Mouse (Mus musculus) forebrain, postnatal 0 days (tissue): ENCODE measurements around the gene Ttc23. TPM values are rescaled to one million over a fixed set of nuclear protein-coding genes. Genes with fewer than 3 reads are reported as not detected.
A peak's percentile ranks its signal among the peaks of the same experiment; 100 is the strongest.

Experiments
- ATAC-seq: fragments of 200-750 bp; cut with Nextera tagmentation; 2 replicates; pipeline ENCODE4 v1.8.0; 2017; ENCODE audit warnings: mild to moderate bottlenecking, moderate library complexity
- DNase-seq: peaks from one replicate; pipeline ENCODE4 v3.0.0-alpha.2; 2015
- H3K27ac ChIP-seq: fragments of 300-500 bp; sonication (generic); 2 replicates; pipeline ENCODE4 v1.5.1; 2014; ENCODE audit warnings: low read depth, mild to moderate bottlenecking, antibody characterized with exemption, low read length, moderate library complexity, mixed read lengths
- H3K27me3 ChIP-seq: fragments of 300-500 bp; sonication (generic); 2 replicates; pipeline ENCODE4 v1.6.1; 2014; ENCODE audit warnings: mild to moderate bottlenecking, low read length, mixed read lengths; ENCODE audit not compliant: insufficient read depth
- H3K36me3 ChIP-seq: fragments of 300-500 bp; sonication (generic); 2 replicates; pipeline ENCODE4 v1.6.1; 2014; ENCODE audit warnings: mild to moderate bottlenecking, moderate library complexity; ENCODE audit not compliant: insufficient read depth
- H3K4me1 ChIP-seq: fragments of 300-500 bp; sonication (generic); 2 replicates; pipeline ENCODE4 v1.6.1; 2014; ENCODE audit warnings: antibody characterized with exemption; ENCODE audit not compliant: insufficient read depth
- H3K4me2 ChIP-seq: fragments of 300-500 bp; sonication (generic); 2 replicates; pipeline ENCODE4 v1.6.1; 2014; ENCODE audit warnings: low read depth, mild to moderate bottlenecking, moderate library complexity
- H3K4me3 ChIP-seq: fragments of 300-500 bp; sonication (generic); 2 replicates; pipeline ENCODE4 v1.5.1; 2014; ENCODE audit warnings: low read depth, low read length, mixed read lengths
- H3K9ac ChIP-seq: fragments of 300-500 bp; sonication (generic); 2 replicates; pipeline ENCODE4 v1.6.1; 2014; ENCODE audit warnings: mild to moderate bottlenecking
- H3K9me3 ChIP-seq: fragments of 300-500 bp; sonication (generic); 2 replicates; pipeline ENCODE4 v1.6.1; 2016; ENCODE audit warnings: low read length
- CTCF ChIP-seq: sonication (generic); IDR thresholded peaks from 2 replicates; pipeline ENCODE4 v1.5.1; 2016; ENCODE audit warnings: antibody characterized with exemption, control low read depth, low read depth
- WGBS: fragments of 180-500 bp; shearing (Covaris S2); extraction: QIAGEN DNeasy Blood & Tissue Kit; methylation state at CpG from one replicate; pipeline ENCODE4 v1.1.7; 2014; 5-methylcytosine and 5-hydroxymethylcytosine counted together
- polyA plus RNA-seq: library from polyadenylated mRNA; unstranded; fragments of >200 nt; fragmentation: Nextera tagmentation; extraction: Ambion mirVana; gene quantifications from 2 replicates; pipeline ENCODE4 v1.2.1, GENCODE M21; 2015
- total RNA-seq: library from RNA; depleted of rRNA; stranded (reverse); fragments of >200 nt; gene quantifications from 2 replicates; pipeline ENCODE4 v1.2.3, GENCODE M21; 2014

Ttc23 gene
- total and polyA plus RNA-seq, 2 experiments from 2014 or later, result 6.0 to 11.0 TPM

DNA sequence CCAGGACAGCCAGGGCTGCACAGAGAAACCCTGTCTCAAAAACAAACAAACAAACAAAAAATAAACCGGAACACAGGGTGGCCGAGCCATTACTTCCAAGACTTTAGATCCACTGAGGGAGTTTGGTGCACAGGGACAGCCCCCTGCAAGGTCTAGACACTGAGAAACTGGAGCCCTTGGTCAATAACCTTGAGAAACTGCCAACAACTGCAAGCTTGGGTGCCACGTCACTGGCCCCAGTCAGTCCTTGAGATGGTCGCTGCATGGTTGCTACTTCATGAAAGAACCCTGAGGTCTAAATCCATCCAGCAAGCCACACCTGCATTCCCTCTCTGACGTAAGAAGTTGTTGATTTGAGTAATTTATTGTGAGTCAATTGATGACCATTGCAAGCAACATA is 122.3 kb downstream of the Ttc23 start:
- ATAC-seq (no peak), DNase-seq (no peak)
- H3K27me3 ChIP-seq, result no peaks in the 10 kb centered on the region
- H3K4me1 ChIP-seq, result no peaks in the 10 kb centered on the region
- no peak overlapping the region for H3K9ac ChIP-seq
- 0 out of 2 replicates have a peak, but pooled peaks cover 4% of the 10 kb centered on the region for H3K9me3 ChIP-seq
- TF ChIP-seq CTCF, result no peak
- no peaks in the 10 kb centered on the region for H3K36me3 ChIP-seq
- no peak overlapping the region for H3K4me2 ChIP-seq
- H3K4me3 ChIP-seq, result no peak overlapping the region
- 88% methylated on average over 5 of the region's 5 CpGs for WGBS
- no peak overlapping the region for H3K27ac ChIP-seq

DNA sequence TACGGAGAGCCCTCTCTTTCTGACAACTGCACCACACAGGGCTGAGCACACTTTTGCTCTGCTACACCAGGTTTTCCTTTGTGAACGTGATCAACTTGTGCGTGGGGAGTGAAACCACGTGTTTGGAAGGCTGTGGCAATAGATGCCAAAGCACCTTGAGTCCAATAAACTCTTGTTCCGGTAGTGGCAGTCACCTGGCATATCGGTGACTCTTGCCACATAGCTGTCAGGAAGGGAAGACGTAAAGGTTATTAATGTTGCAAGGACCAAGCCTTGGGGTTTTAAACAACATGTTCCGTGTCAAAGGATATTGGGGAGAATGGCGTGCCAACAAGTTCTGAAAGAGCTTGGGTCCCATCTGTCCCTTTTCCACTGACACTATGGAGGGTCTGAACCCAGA is 125.0 kb downstream of the Ttc23 start:
- no peak for TF ChIP-seq CTCF
- H3K9me3 ChIP-seq, result 0 out of 2 replicates have a peak, but pooled peaks cover 4% of the 10 kb centered on the region
- WGBS, result 94% methylated on average over 9 of the region's 9 CpGs
- no peak overlapping the region for H3K4me2 ChIP-seq
- ATAC-seq (no peak), DNase-seq (no peak)
- no peaks in the 10 kb centered on the region for H3K27me3 ChIP-seq
- H3K27ac ChIP-seq, result no peak overlapping the region
- H3K36me3 ChIP-seq, result no peaks in the 10 kb centered on the region
- no peak overlapping the region for H3K4me3 ChIP-seq
- H3K4me1 ChIP-seq, result no peaks in the 10 kb centered on the region
- no peak overlapping the region for H3K9ac ChIP-seq

DNA sequence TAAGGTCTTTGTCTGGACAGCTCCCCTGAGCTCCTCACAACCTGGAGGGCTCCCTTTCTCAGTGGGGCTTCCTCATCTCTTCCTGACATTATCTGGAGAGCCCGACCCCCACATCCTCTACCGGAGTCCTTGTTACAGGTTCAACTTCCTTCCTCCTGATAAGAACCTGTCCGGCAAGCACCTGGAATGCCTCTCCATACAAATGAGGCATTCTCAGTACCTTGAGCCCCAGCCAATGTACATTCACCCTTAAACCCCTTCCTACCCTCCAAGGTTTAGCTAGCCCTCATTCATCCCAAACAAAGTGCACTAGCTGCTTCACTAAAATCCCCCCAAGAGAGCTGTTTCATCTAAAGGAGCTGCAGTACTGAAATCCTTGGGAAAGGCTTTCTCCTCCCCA is 128.4 kb downstream of the Ttc23 start:
- no peaks in the 10 kb centered on the region for H3K27me3 ChIP-seq
- H3K9ac ChIP-seq, result no peak overlapping the region
- no peak for ATAC-seq
- H3K9me3 ChIP-seq, result 0 out of 2 replicates have a peak, but pooled peaks cover 4% of the 10 kb centered on the region
- no peaks in the 10 kb centered on the region for H3K4me1 ChIP-seq
- no peak overlapping the region for H3K4me2 ChIP-seq
- H3K27ac ChIP-seq, result no peak overlapping the region
- H3K36me3 ChIP-seq, result no peaks in the 10 kb centered on the region
- WGBS, result 87% methylated on average over 3 of the region's 3 CpGs
- DNase-seq, result no peak
- TF ChIP-seq CTCF, result no peak
- H3K4me3 ChIP-seq, result no peak overlapping the region

DNA sequence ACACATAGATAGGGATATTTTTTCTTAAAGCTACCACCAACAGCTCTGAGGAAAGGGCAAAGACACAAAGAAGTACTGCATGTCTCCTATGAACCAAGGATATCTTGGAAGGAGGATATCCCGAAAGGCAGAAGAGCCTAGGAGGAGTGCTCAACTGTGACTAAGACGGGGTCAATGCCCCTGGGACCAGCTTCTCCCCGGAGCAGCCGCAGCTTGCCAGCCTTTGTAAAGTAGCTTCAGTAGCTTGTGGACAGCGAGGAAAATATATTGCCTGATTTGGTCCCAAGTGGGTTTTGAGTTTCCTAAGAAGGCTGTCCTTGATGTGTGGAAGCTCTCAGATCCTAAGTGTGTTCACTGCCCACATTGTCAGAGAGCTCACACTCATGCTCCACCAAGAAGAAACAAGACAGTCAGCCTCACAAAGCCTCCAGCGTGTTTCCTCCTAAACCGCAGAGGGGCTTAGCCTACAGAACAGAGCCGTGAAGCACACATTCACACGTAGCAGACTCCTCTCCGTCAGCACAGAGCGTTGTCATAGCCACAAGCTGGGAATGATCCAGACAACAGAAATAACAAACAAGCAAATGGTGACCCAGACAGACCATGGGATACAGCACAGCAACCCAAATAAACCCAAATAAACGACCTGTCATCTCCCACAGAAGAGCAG is 129.6 kb downstream of the Ttc23 start:
- Histone ChIP-seq H3K36me3 (no peaks in the 10 kb centered on the region), H3K27me3 (no peaks in the 10 kb centered on the region), H3K4me3 (no peak overlapping the region), H3K9me3 (0 out of 2 replicates have a peak, but pooled peaks cover 4% of the 10 kb centered on the region), H3K4me2 (no peak overlapping the region), H3K4me1 (no peaks in the 10 kb centered on the region), H3K9ac (no peak overlapping the region), H3K27ac (no peak overlapping the region)
- no peak for TF ChIP-seq CTCF
- DNase-seq, result peak; percentile 47
- WGBS, result 51% methylated on average over 12 of the region's 12 CpGs
- peak; percentile 84 for ATAC-seq

DNA sequence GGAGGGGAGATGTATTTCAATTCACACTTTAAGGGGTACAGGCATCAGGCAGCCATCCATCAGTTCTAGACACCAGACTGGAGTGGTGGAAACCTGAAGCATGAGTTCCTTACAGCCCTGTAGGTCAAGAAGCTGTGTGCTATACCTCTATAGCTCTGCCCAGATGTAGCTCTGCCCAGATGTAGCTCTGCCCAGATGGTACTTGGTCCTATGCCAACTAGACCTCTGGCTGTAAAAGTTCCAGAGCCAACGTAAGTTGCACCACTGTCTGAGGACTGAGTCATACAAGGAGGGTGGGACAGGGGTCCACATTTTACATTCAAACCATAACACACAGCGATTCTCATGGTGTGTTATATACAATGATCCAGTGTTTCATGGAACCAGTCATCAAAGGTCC is 140.7 kb downstream of the Ttc23 start:
- 67% methylated on average over 2 of the region's 2 CpGs for WGBS
- Histone ChIP-seq H3K4me1 (no peaks in the 10 kb centered on the region), H3K27me3 (no peaks in the 10 kb centered on the region), H3K4me3 (no peak overlapping the region), H3K36me3 (no peaks in the 10 kb centered on the region), H3K9me3 (no peaks in the 10 kb centered on the region), H3K4me2 (no peak overlapping the region), H3K9ac (no peak overlapping the region), H3K27ac (no peak overlapping the region)
- DNase-seq, result no peak
- ATAC-seq, result no peak
- no peak for TF ChIP-seq CTCF

DNA sequence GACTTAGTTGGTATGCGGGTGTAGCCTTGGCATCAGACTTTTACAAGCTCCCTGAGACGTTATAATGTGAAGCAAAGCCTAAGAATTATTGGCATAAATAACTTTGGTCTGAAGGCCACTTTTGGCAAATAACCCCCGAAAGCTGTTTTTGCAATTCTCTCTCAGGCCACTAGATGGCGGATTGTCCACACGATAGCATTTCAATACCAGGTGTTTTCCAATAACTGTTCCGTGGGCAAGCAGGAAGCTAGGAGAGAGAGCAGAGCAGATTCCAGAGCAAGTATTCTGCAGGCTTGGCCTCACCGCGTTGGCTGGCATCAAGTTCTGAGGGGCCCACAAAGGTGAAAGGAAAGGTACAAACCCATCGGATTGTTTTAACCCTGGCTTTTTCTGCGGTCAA is 141.5 kb downstream of the Ttc23 start:
- Histone ChIP-seq H3K27me3 (no peaks in the 10 kb centered on the region), H3K27ac (no peak overlapping the region), H3K9ac (no peak overlapping the region), H3K4me3 (no peak overlapping the region), H3K4me2 (no peak overlapping the region), H3K36me3 (no peaks in the 10 kb centered on the region), H3K4me1 (no peaks in the 10 kb centered on the region), H3K9me3 (no peaks in the 10 kb centered on the region)
- peak; percentile 96 for TF ChIP-seq CTCF
- peak; percentile 88 for DNase-seq
- 11% methylated on average over 10 of the region's 10 CpGs for WGBS
- ATAC-seq, result peak; percentile 76

DNA sequence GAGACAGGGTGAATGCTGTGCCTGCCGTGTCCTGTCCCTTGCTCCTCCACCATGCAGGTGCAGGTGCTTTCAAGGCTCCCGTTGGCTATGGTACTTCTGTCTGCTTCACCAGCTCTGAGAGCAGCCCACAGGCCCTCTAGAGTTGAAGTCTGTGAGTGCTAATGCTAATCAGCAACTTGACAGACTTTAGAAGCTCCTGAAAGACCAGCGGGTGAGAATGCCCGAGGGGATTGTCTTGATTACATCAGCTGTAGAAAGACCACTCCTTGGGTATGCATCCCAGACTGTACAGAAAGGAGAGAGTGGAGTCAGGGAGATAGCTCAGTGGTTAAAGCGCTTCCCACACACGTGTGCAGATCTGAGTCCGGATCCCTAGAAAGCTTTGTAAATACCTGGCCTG is 144.0 kb downstream of the Ttc23 start:
- no peak for ATAC-seq
- H3K4me3 ChIP-seq, result no peak overlapping the region
- H3K4me1 ChIP-seq, result no peaks in the 10 kb centered on the region
- H3K36me3 ChIP-seq, result no peaks in the 10 kb centered on the region
- no peak overlapping the region for H3K9ac ChIP-seq
- no peak for DNase-seq
- no peak overlapping the region for H3K27ac ChIP-seq
- H3K27me3 ChIP-seq, result no peaks in the 10 kb centered on the region
- TF ChIP-seq CTCF, result no peak
- H3K4me2 ChIP-seq, result no peak overlapping the region
- H3K9me3 ChIP-seq, result no peaks in the 10 kb centered on the region
- 52% methylated on average over 7 of the region's 7 CpGs for WGBS
